Mouse (Mus musculus): ENCODE data around the gene Adgra3. TPM values are rescaled to one million over a fixed set of nuclear protein-coding genes. Genes with fewer than 3 reads are reported as not detected.

The Adgra3 gene
- total and polyA plus RNA-seq, 3 experiments: not detected

- no peak overlapping the region for H3K9ac ChIP-seq (ENCODE audit: control insufficient read depth, low read depth, low read length, poor library complexity, severe bottlenecking)
- no peak overlapping the region for H3K4me3 ChIP-seq (ENCODE audit: control insufficient read depth in 1 of 2, insufficient read depth in 1 of 2, low read depth in 2 of 2, low read length in 2 of 2)
- no peak for DNase-seq (ENCODE audit: low read depth, low spot score)
- no peaks in the 10 kb centered on the region for H3K27me3 ChIP-seq (ENCODE audit: control insufficient read depth in 1 of 2, insufficient read depth in 2 of 2, low read length in 2 of 2)
- no peaks in the 10 kb centered on the region for H3K36me3 ChIP-seq (ENCODE audit: control insufficient read depth in 1 of 2, insufficient read depth in 2 of 2, low read length in 2 of 2)
- H3K9me3 ChIP-seq (replicated peaks; ENCODE audit: insufficient read depth, low read length): no peaks in the 10 kb centered on the region
- no peaks in the 10 kb centered on the region for H3K4me1 ChIP-seq (ENCODE audit: control insufficient read depth in 1 of 2, insufficient read depth in 2 of 2, low read length in 2 of 2)
- H3K79me2 ChIP-seq (ENCODE audit: control insufficient read depth, insufficient read depth, low read length, poor library complexity): no peaks in the 10 kb centered on the region
- TF ChIP-seq MAX (IDR thresholded peaks at IDR 0.05; ENCODE audit: low read length) (no peak), SMC3 (IDR thresholded peaks at IDR 0.05; ENCODE audit: low read depth, low read length) (no peak), RAD21 (IDR thresholded peaks at IDR 0.05; ENCODE audit: low read depth, low read length) (no peak), RCOR1 (IDR thresholded peaks at IDR 0.05; ENCODE audit: low read depth, low read length) (no peak), POLR2AphosphoS2 (IDR thresholded peaks at IDR 0.05; ENCODE audit: low read length) (no peak), MYB (IDR thresholded peaks at IDR 0.05; ENCODE audit: low read depth, low read length) (no peak), TAL1 (IDR thresholded peaks at IDR 0.05; ENCODE audit: low read length) (no peak), SIN3A (IDR thresholded peaks at IDR 0.05; ENCODE audit: low read length) (no peak), POLR2A (IDR thresholded peaks at IDR 0.05; ENCODE audit: control insufficient read depth in 1 of 2, insufficient read depth in 1 of 2, low read depth in 1 of 2, low read length in 2 of 2, poor library complexity in 1 of 2) (no peak), CTCF (IDR thresholded peaks at IDR 0.05 in 2 of 3, conservative IDR thresholded peaks at IDR 0.05 in 1 of 3; ENCODE audit: control insufficient read depth in 1 of 3, insufficient read depth in 1 of 3, low read depth in 2 of 3, low read length in 3 of 3, poor library complexity in 1 of 3, severe bottlenecking in 1 of 3) (no peak), UBTF (IDR thresholded peaks at IDR 0.05; ENCODE audit: borderline replicate concordance, insufficient read depth, low read depth, low read length) (no peak), MYC (IDR thresholded peaks at IDR 0.05; ENCODE audit: low read depth, low read length) (no peak)
- no peak overlapping the region for H3K27ac ChIP-seq (ENCODE audit: control insufficient read depth, low read depth, low read length)
These were observed 122.5 kb downstream of the Adgra3 start for GRCm38 (mm10) chr5:49936354-49936753.

GRCm38 (mm10) chr5:49924712-49925111 lies 134.1 kb downstream of the Adgra3 start:
- no peaks in the 10 kb centered on the region for H3K27me3 ChIP-seq (ENCODE audit: control insufficient read depth in 1 of 2, insufficient read depth in 2 of 2, low read length in 2 of 2)
- H3K36me3 ChIP-seq (ENCODE audit: control insufficient read depth in 1 of 2, insufficient read depth in 2 of 2, low read length in 2 of 2): no peaks in the 10 kb centered on the region
- DNase-seq (ENCODE audit: low read depth, low spot score): no peak
- H3K27ac ChIP-seq (ENCODE audit: control insufficient read depth, low read depth, low read length): no peak overlapping the region
- no peak overlapping the region for H3K9ac ChIP-seq (ENCODE audit: control insufficient read depth, low read depth, low read length, poor library complexity, severe bottlenecking)
- H3K4me1 ChIP-seq (ENCODE audit: control insufficient read depth in 1 of 2, insufficient read depth in 2 of 2, low read length in 2 of 2): no peaks in the 10 kb centered on the region
- H3K79me2 ChIP-seq (ENCODE audit: control insufficient read depth, insufficient read depth, low read length, poor library complexity): no peaks in the 10 kb centered on the region
- H3K4me3 ChIP-seq (ENCODE audit: control insufficient read depth in 1 of 2, insufficient read depth in 1 of 2, low read depth in 2 of 2, low read length in 2 of 2): no peak overlapping the region
- H3K9me3 ChIP-seq (replicated peaks; ENCODE audit: insufficient read depth, low read length): no peaks in the 10 kb centered on the region
- TF ChIP-seq RAD21 (IDR thresholded peaks at IDR 0.05; ENCODE audit: low read depth, low read length): no peak
- TF ChIP-seq ETS1 (IDR thresholded peaks at IDR 0.05; ENCODE audit: low read depth, low read length): no peak
- no peak for TF ChIP-seq RCOR1 (IDR thresholded peaks at IDR 0.05; ENCODE audit: low read depth, low read length)
- TF ChIP-seq MEF2A (IDR thresholded peaks at IDR 0.05; ENCODE audit: extremely low read depth, insufficient replicate concordance, low read depth, low read length, poor library complexity, severe bottlenecking): no peak

GRCm38 (mm10) chr5:49915695-49916106 lies 143.1 kb downstream of the Adgra3 start:
- no peaks in the 10 kb centered on the region for H3K9me3 ChIP-seq (replicated peaks; ENCODE audit: insufficient read depth, low read length)
- DNase-seq (ENCODE audit: low read depth, low spot score): no peak
- H3K79me2 ChIP-seq (ENCODE audit: control insufficient read depth, insufficient read depth, low read length, poor library complexity): no peaks in the 10 kb centered on the region
- no peak overlapping the region for H3K9ac ChIP-seq (ENCODE audit: control insufficient read depth, low read depth, low read length, poor library complexity, severe bottlenecking)
- TF ChIP-seq GATA1 (IDR thresholded peaks at IDR 0.05; ENCODE audit: low read depth, low read length): no peak
- no peak for TF ChIP-seq ZKSCAN1 (IDR thresholded peaks at IDR 0.05; ENCODE audit: low read depth, low read length)
- TF ChIP-seq POLR2A (IDR thresholded peaks at IDR 0.05; ENCODE audit: control insufficient read depth in 1 of 2, insufficient read depth in 1 of 2, low read depth in 1 of 2, low read length in 2 of 2, poor library complexity in 1 of 2): no peak
- TF ChIP-seq POLR2AphosphoS2 (IDR thresholded peaks at IDR 0.05; ENCODE audit: low read length): no peak
- no peak for TF ChIP-seq BHLHE40 (IDR thresholded peaks at IDR 0.05; ENCODE audit: borderline replicate concordance, low read depth, low read length)
- TF ChIP-seq USF2 (IDR thresholded peaks at IDR 0.05; ENCODE audit: borderline replicate concordance in 1 of 2, insufficient read depth in 1 of 2, low read depth in 1 of 2, low read length in 2 of 2): no peak
- no peak for TF ChIP-seq ZNF384 (IDR thresholded peaks at IDR 0.05; ENCODE audit: low read depth, low read length)
- no peak for TF ChIP-seq ELF1 (IDR thresholded peaks at IDR 0.05; ENCODE audit: low read depth, low read length)
- no peak overlapping the region for H3K4me3 ChIP-seq (ENCODE audit: control insufficient read depth in 1 of 2, insufficient read depth in 1 of 2, low read depth in 2 of 2, low read length in 2 of 2)
- H3K27me3 ChIP-seq (ENCODE audit: control insufficient read depth in 1 of 2, insufficient read depth in 2 of 2, low read length in 2 of 2): no peaks in the 10 kb centered on the region
- H3K27ac ChIP-seq (ENCODE audit: control insufficient read depth, low read depth, low read length): no peak overlapping the region
- no peaks in the 10 kb centered on the region for H3K4me1 ChIP-seq (ENCODE audit: control insufficient read depth in 1 of 2, insufficient read depth in 2 of 2, low read length in 2 of 2)
- no peaks in the 10 kb centered on the region for H3K36me3 ChIP-seq (ENCODE audit: control insufficient read depth in 1 of 2, insufficient read depth in 2 of 2, low read length in 2 of 2)

Measured in MEL (cell line).